Mouse (Mus musculus) ES-E14 (cell line): Measurements from ENCODE around the gene Wfdc13. TPM values are rescaled to one million over a fixed set of nuclear protein-coding genes. Genes with fewer than 3 reads are reported as not detected.

Source experiments
- DNase-seq: peaks from one replicate; pipeline ENCODE4 v3.0.0-alpha.2; 2013; ENCODE audit warnings: low read depth, low spot score
- H3K27ac ChIP-seq: 2 replicates; pipeline ENCODE4 v1.5.1; 2012; ENCODE audit warnings: low read depth, mild to moderate bottlenecking, low read length, moderate library complexity, mixed read lengths; ENCODE audit not compliant: poor library complexity, insufficient read depth, severe bottlenecking
- H3K36me3 ChIP-seq: 2 replicates; pipeline ENCODE4 v1.6.1; 2012; ENCODE audit warnings: mild to moderate bottlenecking, low read length, moderate library complexity, mixed read lengths; ENCODE audit not compliant: control insufficient read depth, poor library complexity, insufficient read depth, severe bottlenecking
- H3K4me1 ChIP-seq, 2 experiments: fragments of 150-350 bp in 1 of 2; sonication (generic) in 1 of 2; 2 replicates each; pipeline ENCODE4 v1.6.1; 2012; ENCODE audit warnings: low read length in 2 of 2, mild to moderate bottlenecking in 1 of 2, mixed read lengths in 1 of 2; ENCODE audit not compliant: control insufficient read depth in 2 of 2, insufficient read depth in 2 of 2, poor library complexity in 1 of 2
- H3K4me3 ChIP-seq, 2 experiments: fragments of 150-350 bp in 1 of 2; sonication (generic) in 1 of 2; 2 replicates each; pipeline ENCODE4 v1.5.1; 2012; ENCODE audit warnings: low read length in 2 of 2, low read depth in 1 of 2, mild to moderate bottlenecking in 1 of 2, mixed read lengths in 1 of 2; ENCODE audit not compliant: insufficient read depth in 1 of 2, poor library complexity in 1 of 2, severe bottlenecking in 1 of 2
- H3K9ac ChIP-seq: 2 replicates; pipeline ENCODE4 v1.6.1; 2012; ENCODE audit warnings: low read depth, mild to moderate bottlenecking, low read length, mixed read lengths; ENCODE audit not compliant: poor library complexity, insufficient read depth, severe bottlenecking
- H3K9me3 ChIP-seq: fragments of 150-350 bp; sonication (generic); 2 replicates; pipeline ENCODE4 v1.6.1; 2012; ENCODE audit warnings: low read depth, mild to moderate bottlenecking, low read length; ENCODE audit not compliant: control insufficient read depth, insufficient read depth
- CHD2 ChIP-seq: IDR thresholded peaks from 2 replicates; pipeline ENCODE4 v1.6.1; 2014; ENCODE audit warnings: mild to moderate bottlenecking, low read depth, low read length, inconsistent platforms
- HCFC1 ChIP-seq: IDR thresholded peaks from 2 replicates; pipeline ENCODE4 v1.6.1; 2012; ENCODE audit warnings: low read length, inconsistent platforms, borderline replicate concordance; ENCODE audit not compliant: insufficient read depth
- MAFK ChIP-seq: IDR thresholded peaks from 2 replicates; pipeline ENCODE4 v1.6.1; 2014; ENCODE audit warnings: mild to moderate bottlenecking, low read depth, low read length, inconsistent platforms; ENCODE audit not compliant: insufficient read depth
- ZC3H11A ChIP-seq: IDR thresholded peaks from 2 replicates; pipeline ENCODE4 v1.6.1; 2012; ENCODE audit warnings: low read depth, mild to moderate bottlenecking, inconsistent platforms, low read length, borderline replicate concordance
- ZNF384 ChIP-seq: IDR thresholded peaks from 2 replicates; pipeline ENCODE4 v1.6.1; 2012; ENCODE audit warnings: low read depth, low read length, inconsistent platforms
- in situ Hi-C, 2 experiments: fragments of 600-800 bp; cut with MboI; formaldehyde crosslinking; loops; one replicate each; pipeline ENCODE4 v1.15.1; 2025; ENCODE audit warnings: low sequenced_read_pairs in 2 of 2, inconsistent platforms in 1 of 2; ENCODE audit not compliant: unreplicated experiment in 2 of 2
- total RNA-seq: library from RNA; depleted of rRNA; stranded (reverse); fragments of 300-350 nt; gene quantifications from 2 replicates; pipeline ENCODE4 v1.2.3, GENCODE M21; 2012; rRNA removed

Wfdc13 gene
- total RNA-seq, 1 experiment = not detected

DNA sequence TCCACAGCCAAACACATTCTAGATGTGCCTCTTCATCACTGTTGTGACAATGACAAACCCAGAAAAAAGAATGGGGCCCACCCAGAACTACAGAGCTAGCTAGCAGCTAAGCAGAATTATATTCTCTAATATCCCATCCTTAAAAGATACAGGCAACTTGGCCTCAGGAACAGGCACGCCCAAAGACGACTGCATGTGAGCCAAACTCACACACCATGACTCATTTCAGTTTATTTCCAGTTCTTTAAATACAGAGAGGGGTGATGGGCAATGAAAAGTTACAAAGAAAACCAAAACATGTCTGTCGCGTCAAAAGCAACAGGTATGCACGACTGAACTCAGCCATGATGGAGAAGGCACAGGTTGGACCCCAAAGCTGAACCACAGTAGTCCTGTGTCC, 50.5 kb downstream of the Wfdc13 start:
- DNase-seq = no peak
- H3K4me3 ChIP-seq = no peak overlapping the region
- in situ Hi-C loops = no loop called here
- TF ChIP-seq MAFK (no peak), ZNF384 (no peak), CHD2 (no peak), HCFC1 (no peak), ZC3H11A (no peak)
- H3K27ac ChIP-seq = no peak overlapping the region
- H3K36me3 ChIP-seq = no peaks in the 10 kb centered on the region
- H3K4me1 ChIP-seq = peaks cover 0 to 5% of the 10 kb centered on the region in 2 experiments; a peak in 1 of 4 replicates
- H3K9ac ChIP-seq = no peak overlapping the region
- no peaks in the 10 kb centered on the region for H3K9me3 ChIP-seq

Other genes starting within 250 kb of the Wfdc13 start
- 102 and 172 TPM in 2 replicates for gene Sdc4, start 241.2 kb upstream of the Wfdc13 start, total RNA-seq
- 47.6 and 51.1 TPM in 2 replicates for gene Sys1, start 228.1 kb upstream of the Wfdc13 start, total RNA-seq
- 2.1 TPM in 1 of 2 replicates, not detected in the other for gene Gm20458, start 224.1 kb upstream of the Wfdc13 start, total RNA-seq
- 0.22 and 0.26 TPM in 2 replicates for gene Trp53tg5, start 211.4 kb upstream of the Wfdc13 start, total RNA-seq
- 2.9 and 4.2 TPM in 2 replicates for gene Dbndd2, start 199.0 kb upstream of the Wfdc13 start, total RNA-seq
- 57.2 and 97.3 TPM in 2 replicates for gene Pigt, start 187.6 kb upstream of the Wfdc13 start, total RNA-seq
- 41.5 and 58.4 TPM in 2 replicates for gene Wfdc2, start 122.7 kb upstream of the Wfdc13 start, total RNA-seq
- not detected in 2 replicates for gene Spint3, start 111.6 kb upstream of the Wfdc13 start, total RNA-seq
- gene Wfdc6a, start 99.7 kb upstream of the Wfdc13 start, total RNA-seq = not detected in 2 replicates
- gene Eppin, start 91.5 kb upstream of the Wfdc13 start, total RNA-seq = not detected in 2 replicates
- not detected in 2 replicates for gene Wfdc6b, start 71.6 kb upstream of the Wfdc13 start, total RNA-seq
- not detected in 2 replicates for gene Wfdc8, start 71.5 kb upstream of the Wfdc13 start, total RNA-seq
- not detected in 2 replicates for gene Wfdc16, start 46.3 kb upstream of the Wfdc13 start, total RNA-seq
- gene Wfdc10, start 29.1 kb upstream of the Wfdc13 start, total RNA-seq = 0.98 and 3.1 TPM in 2 replicates
- gene Wfdc9, start 28.5 kb upstream of the Wfdc13 start, total RNA-seq = not detected in 2 replicates
- gene Wfdc11, start 11.0 kb upstream of the Wfdc13 start, total RNA-seq = not detected in 2 replicates
- not detected in 2 replicates for gene Spint4, start 13.4 kb downstream of the Wfdc13 start, total RNA-seq
- 1.6 and 6.6 TPM in 2 replicates for gene Spint5, start 30.2 kb downstream of the Wfdc13 start, total RNA-seq
- 0.18 and 0.58 TPM in 2 replicates for gene Wfdc3, start 60.8 kb downstream of the Wfdc13 start, total RNA-seq
- 13.3 and 15.1 TPM in 2 replicates for gene Dnttip1, start 60.9 kb downstream of the Wfdc13 start, total RNA-seq
- 117 and 159 TPM in 2 replicates for gene Ube2c, start 84.8 kb downstream of the Wfdc13 start, total RNA-seq
- gene Tnnc2, start 94.9 kb downstream of the Wfdc13 start, total RNA-seq = 1.5 and 1.7 TPM in 2 replicates
- 5.5 and 7.0 TPM in 2 replicates for gene Snx21, start 100.7 kb downstream of the Wfdc13 start, total RNA-seq
- 46.4 and 54.7 TPM in 2 replicates for gene Acot8, start 119.8 kb downstream of the Wfdc13 start, total RNA-seq
- gene Zswim3, start 120.0 kb downstream of the Wfdc13 start, total RNA-seq = 6.4 and 7.0 TPM in 2 replicates
- gene Zswim1, start 137.6 kb downstream of the Wfdc13 start, total RNA-seq = 21.5 and 22.6 TPM in 2 replicates
- gene Spata25, start 143.4 kb downstream of the Wfdc13 start, total RNA-seq = 0.95 and 1.1 TPM in 2 replicates
- 103 and 216 TPM in 2 replicates for gene Ctsa, start 147.8 kb downstream of the Wfdc13 start, total RNA-seq
- 3.6 TPM in 2 replicates for gene Neurl2, start 148.3 kb downstream of the Wfdc13 start, total RNA-seq
- gene Pltp, start 172.6 kb downstream of the Wfdc13 start, total RNA-seq = 56.1 and 117 TPM in 2 replicates
- 30.4 and 39.5 TPM in 2 replicates for gene Pcif1, start 194.2 kb downstream of the Wfdc13 start, total RNA-seq
- gene Zfp335, start 226.7 kb downstream of the Wfdc13 start, total RNA-seq = 18.5 and 22.4 TPM in 2 replicates